Mouse (Mus musculus): Measurements from ENCODE around the gene Tepp. TPM values are rescaled to one million over a fixed set of nuclear protein-coding genes. Genes with fewer than 3 reads are reported as not detected.

The Tepp gene
- polyA plus RNA-seq, 1 experiment from 2014 or later = not detected

GRCm38 (mm10) chr8:95313857-95314256 is 3.5 kb downstream of the Tepp start:
- Histone ChIP-seq H3K27ac (no peak overlapping the region), H3K27me3 (ENCODE audit: insufficient read depth, poor library complexity, severe bottlenecking) (peaks cover 6% of the 10 kb centered on the region; the same call in 1 of the 2 replicates), H3K9me3 (no peaks in the 10 kb centered on the region), H3K36me3 (no peaks in the 10 kb centered on the region), H3K4me1 (replicated peaks) (peaks cover 12% of the 10 kb centered on the region), H3K4me3 (no peak overlapping the region)
- DNase-seq (ENCODE audit: low spot score) = no peak
- WGBS = 92% methylated on average over 6 of the region's 6 CpGs

GRCm38 (mm10) chr8:95314707-95315106 is 4.3 kb downstream of the Tepp start:
- 90% methylated on average over 2 of the region's 2 CpGs for WGBS
- no peak overlapping the region for H3K4me3 ChIP-seq
- DNase-seq (ENCODE audit: low spot score) = no peak
- no peak overlapping the region for H3K27ac ChIP-seq
- no peaks in the 10 kb centered on the region for H3K36me3 ChIP-seq
- peaks cover 14% of the 10 kb centered on the region for H3K4me1 ChIP-seq (replicated peaks)
- no peaks in the 10 kb centered on the region for H3K9me3 ChIP-seq
- H3K27me3 ChIP-seq (ENCODE audit: insufficient read depth, poor library complexity, severe bottlenecking) = peaks cover 15% of the 10 kb centered on the region

- WGBS = 89% methylated on average over 1 of the region's 1 CpGs
These were observed 5.0 kb downstream of the Tepp start for GRCm38 (mm10) chr8:95315350-95315749.

GRCm38 (mm10) chr8:95320224-95321139 is 10.1 kb downstream of the Tepp start:
- WGBS = 3% methylated on average over 41 of the region's 41 CpGs
- peak; percentile 41 for DNase-seq (ENCODE audit: low spot score)
- Histone ChIP-seq H3K27me3 (ENCODE audit: insufficient read depth, poor library complexity, severe bottlenecking) (peaks cover 36% of the 10 kb centered on the region), H3K27ac (peak overlapping the region; percentile 30; the same call in 1 of the 2 replicates), H3K9me3 (no peaks in the 10 kb centered on the region), H3K4me3 (peak overlapping the region; percentile 49), H3K36me3 (peaks cover 19% of the 10 kb centered on the region), H3K4me1 (replicated peaks) (peaks cover 31% of the 10 kb centered on the region)

More at GRCm38 (mm10) chr8:95315350-95315749, 5.0 kb downstream of the Tepp start:
- Histone ChIP-seq H3K9me3 (no peaks in the 10 kb centered on the region), H3K4me3 (no peak overlapping the region), H3K4me1 (replicated peaks) (peaks cover 20% of the 10 kb centered on the region), H3K27ac (no peak overlapping the region), H3K36me3 (no peaks in the 10 kb centered on the region), H3K27me3 (ENCODE audit: insufficient read depth, poor library complexity, severe bottlenecking) (peaks cover 20% of the 10 kb centered on the region)
- DNase-seq (ENCODE audit: low spot score) = no peak

GRCm38 (mm10) chr8:95323201-95323600 is 12.8 kb downstream of the Tepp start:
- 95% methylated on average over 3 of the region's 3 CpGs for WGBS
- H3K9me3 ChIP-seq = no peaks in the 10 kb centered on the region
- DNase-seq (ENCODE audit: low spot score) = no peak
- H3K4me1 ChIP-seq (replicated peaks) = peaks cover 49% of the 10 kb centered on the region
- H3K27me3 ChIP-seq (ENCODE audit: insufficient read depth, poor library complexity, severe bottlenecking) = peaks cover 35% of the 10 kb centered on the region
- H3K36me3 ChIP-seq = peaks cover 46% of the 10 kb centered on the region
- H3K27ac ChIP-seq = no peak overlapping the region
- H3K4me3 ChIP-seq = no peak overlapping the region

GRCm38 (mm10) chr8:95324646-95325045 is 14.3 kb downstream of the Tepp start:
- Histone ChIP-seq H3K27me3 (ENCODE audit: insufficient read depth, poor library complexity, severe bottlenecking) (peaks cover 21% of the 10 kb centered on the region), H3K4me3 (no peak overlapping the region), H3K4me1 (replicated peaks) (peaks cover 52% of the 10 kb centered on the region), H3K9me3 (no peaks in the 10 kb centered on the region), H3K27ac (0 out of 2 replicates have a peak overlapping the region, but pooled peaks have one; percentile 5), H3K36me3 (peaks cover 61% of the 10 kb centered on the region)
- WGBS = 38% methylated on average over 5 of the region's 5 CpGs
- DNase-seq (ENCODE audit: low spot score) = no peak

- H3K36me3 ChIP-seq = peaks cover 64% of the 10 kb centered on the region
These were observed 16.5 kb downstream of the Tepp start for GRCm38 (mm10) chr8:95326822-95327221.

GRCm38 (mm10) chr8:95327866-95328465 is 17.6 kb downstream of the Tepp start:
- Histone ChIP-seq H3K4me1 (replicated peaks) (peaks cover 59% of the 10 kb centered on the region), H3K9me3 (no peaks in the 10 kb centered on the region), H3K4me3 (no peak overlapping the region), H3K36me3 (peaks cover 64% of the 10 kb centered on the region), H3K27ac (no peak overlapping the region), H3K27me3 (ENCODE audit: insufficient read depth, poor library complexity, severe bottlenecking) (no peaks in the 10 kb centered on the region)
- no peak for DNase-seq (ENCODE audit: low spot score)
- 85% methylated on average over 46 of the region's 46 CpGs for WGBS

More at GRCm38 (mm10) chr8:95326822-95327221, 16.5 kb downstream of the Tepp start:
- DNase-seq (ENCODE audit: low spot score) = no peak
- Histone ChIP-seq H3K4me1 (replicated peaks) (peaks cover 51% of the 10 kb centered on the region), H3K9me3 (no peaks in the 10 kb centered on the region), H3K4me3 (no peak overlapping the region), H3K27ac (no peak overlapping the region), H3K27me3 (ENCODE audit: insufficient read depth, poor library complexity, severe bottlenecking) (peaks cover 6% of the 10 kb centered on the region; the same call in 1 of the 2 replicates)
- WGBS = 91% methylated on average over 5 of the region's 5 CpGs

- H3K4me1 ChIP-seq (replicated peaks) = peaks cover 53% of the 10 kb centered on the region
- H3K9me3 ChIP-seq = no peaks in the 10 kb centered on the region
- H3K36me3 ChIP-seq = peaks cover 66% of the 10 kb centered on the region
- WGBS = 84% methylated on average over 1 of the region's 1 CpGs
- no peaks in the 10 kb centered on the region for H3K27me3 ChIP-seq (ENCODE audit: insufficient read depth, poor library complexity, severe bottlenecking)
- peak overlapping the region; percentile 76 for H3K4me3 ChIP-seq
- peak overlapping the region; percentile 94; the same call in 1 of the 2 replicates for H3K27ac ChIP-seq
- DNase-seq (ENCODE audit: low spot score) = no peak
These were observed 20.0 kb downstream of the Tepp start for GRCm38 (mm10) chr8:95330367-95330766.

GRCm38 (mm10) chr8:95331156-95331719 is 20.9 kb downstream of the Tepp start:
- Histone ChIP-seq H3K9me3 (no peaks in the 10 kb centered on the region), H3K4me3 (peak overlapping the region; percentile 76), H3K36me3 (peaks cover 57% of the 10 kb centered on the region), H3K27ac (peak overlapping the region; percentile 94), H3K27me3 (ENCODE audit: insufficient read depth, poor library complexity, severe bottlenecking) (no peaks in the 10 kb centered on the region), H3K4me1 (replicated peaks) (peaks cover 47% of the 10 kb centered on the region)
- WGBS = under 1% methylated on average over 38 of the region's 38 CpGs
- DNase-seq (ENCODE audit: low spot score) = peak; percentile 86

GRCm38 (mm10) chr8:95331720-95332436 is 21.5 kb downstream of the Tepp start, which contains the start of the genes Zfp319 and Usb1:
TSS of gene Zfp319 (minus strand) at chr8:95331950.
TSS of gene Usb1 (plus strand) at chr8:95332284.
- WGBS = under 1% methylated on average over 79 of the region's 80 CpGs
- H3K4me3 ChIP-seq = peak within 1 kb of the TSS; percentile 76
- peak within 1 kb of the TSS; percentile 94 for H3K27ac ChIP-seq
- peaks cover 51% of the 10 kb centered on the region for H3K36me3 ChIP-seq
- peaks cover 44% of the 10 kb centered on the region for H3K4me1 ChIP-seq (replicated peaks)
- DNase-seq (ENCODE audit: low spot score) = peak; percentile 97
- no peaks in the 10 kb centered on the region for H3K27me3 ChIP-seq (ENCODE audit: insufficient read depth, poor library complexity, severe bottlenecking)
- no peaks in the 10 kb centered on the region for H3K9me3 ChIP-seq
